Mouse (Mus musculus) liver, embryonic 12.5 days (tissue): ENCODE measurements around the gene Ldhb. TPM values are rescaled to one million over a fixed set of nuclear protein-coding genes. Genes with fewer than 3 reads are reported as not detected.
A peak's percentile ranks its signal among the peaks of the same experiment; 100 is the strongest.

Experiments used
- ATAC-seq: fragments of 200-750 bp; cut with Nextera tagmentation; 2 replicates; pipeline ENCODE4 v1.8.0; 2017; ENCODE audit warnings: moderate number of reproducible peaks, mild to moderate bottlenecking, moderate library complexity
- H3K27ac ChIP-seq: fragments of 300-500 bp; sonication (generic); 2 replicates; pipeline ENCODE4 v1.5.1; 2016; ENCODE audit warnings: mild to moderate bottlenecking
- H3K27me3 ChIP-seq: fragments of 300-500 bp; sonication (generic); replicated peaks from 2 replicates; pipeline ENCODE4 v1.6.1; 2016; ENCODE audit warnings: mild to moderate bottlenecking, moderate library complexity
- H3K36me3 ChIP-seq: fragments of 300-500 bp; sonication (generic); 2 replicates; pipeline ENCODE4 v1.6.1; 2016; ENCODE audit warnings: mild to moderate bottlenecking, moderate library complexity
- H3K4me1 ChIP-seq: fragments of 300-500 bp; sonication (generic); 2 replicates; pipeline ENCODE4 v1.6.1; 2016
- H3K4me2 ChIP-seq: fragments of 300-500 bp; sonication (generic); 2 replicates; pipeline ENCODE4 v1.6.1; 2016; ENCODE audit warnings: mild to moderate bottlenecking, moderate library complexity
- H3K4me3 ChIP-seq: fragments of 300-500 bp; sonication (generic); 2 replicates; pipeline ENCODE4 v1.5.1; 2016; ENCODE audit warnings: mild to moderate bottlenecking, moderate library complexity
- H3K9ac ChIP-seq: fragments of 300-500 bp; sonication (generic); 2 replicates; pipeline ENCODE4 v1.6.1; 2016; ENCODE audit warnings: mild to moderate bottlenecking, moderate library complexity
- H3K9me3 ChIP-seq: fragments of 300-500 bp; sonication (generic); replicated peaks from 2 replicates; pipeline ENCODE4 v1.6.1; 2016; ENCODE audit warnings: mild to moderate bottlenecking, moderate library complexity
- WGBS: fragments of 180-500 bp; shearing (Covaris S2); methylation state at CpG from one replicate; pipeline ENCODE4 v1.1.7; 2016; ENCODE audit not compliant: insufficient replicate concordance; 5-methylcytosine and 5-hydroxymethylcytosine counted together
- polyA plus RNA-seq: library from polyadenylated mRNA; unstranded; fragments of >200 nt; fragmentation: Nextera tagmentation; extraction: Ambion mirVana; gene quantifications from 2 replicates; pipeline ENCODE4 v1.2.1, GENCODE M21; 2016

Gene Ldhb
- polyA plus RNA-seq, 1 experiment from 2014 or later: 61.7 TPM

- Histone ChIP-seq H3K9ac (no peak overlapping the region), H3K4me2 (no peak overlapping the region), H3K27me3 (no peaks in the 10 kb centered on the region), H3K4me3 (no peak overlapping the region), H3K9me3 (no peaks in the 10 kb centered on the region), H3K4me1 (no peaks in the 10 kb centered on the region), H3K36me3 (no peaks in the 10 kb centered on the region), H3K27ac (no peak overlapping the region)
- ATAC-seq: no peak
- 34% methylated on average over 4 of the region's 4 CpGs for WGBS
Measured at GRCm38 (mm10) chr6:142469602-142470001, 38.2 kb downstream of the Ldhb start.

DNA sequence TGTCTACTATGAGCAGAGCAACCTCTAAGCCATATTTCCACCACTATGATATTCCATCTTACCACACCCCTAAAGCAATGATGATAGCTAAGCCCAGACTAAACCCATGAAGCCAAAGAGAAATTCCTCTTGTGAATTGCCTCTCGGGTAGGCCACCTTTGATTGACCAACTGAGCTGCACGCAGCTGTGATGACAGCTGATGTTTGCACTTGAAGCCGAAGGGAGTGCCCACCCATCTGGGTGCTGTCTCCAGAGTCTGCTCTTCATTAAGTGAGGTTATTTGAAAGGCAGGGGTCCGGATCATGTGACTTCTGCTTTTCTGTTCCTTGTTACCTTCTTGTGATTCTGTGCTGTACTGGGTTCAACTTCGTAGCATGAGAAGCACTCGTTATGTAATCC is 45.6 kb downstream of the Ldhb start:
- Histone ChIP-seq H3K36me3 (no peaks in the 10 kb centered on the region), H3K9ac (no peak overlapping the region), H3K27ac (no peak overlapping the region), H3K4me1 (no peaks in the 10 kb centered on the region), H3K4me3 (no peak overlapping the region), H3K4me2 (no peak overlapping the region), H3K27me3 (no peaks in the 10 kb centered on the region), H3K9me3 (no peaks in the 10 kb centered on the region)
- WGBS: 62% methylated on average over 6 of the region's 6 CpGs
- ATAC-seq: no peak

- Histone ChIP-seq H3K9ac (no peak overlapping the region), H3K4me2 (no peak overlapping the region), H3K27me3 (no peaks in the 10 kb centered on the region), H3K9me3 (no peaks in the 10 kb centered on the region), H3K36me3 (no peaks in the 10 kb centered on the region; the same call in 1 of the 2 replicates), H3K4me3 (no peak overlapping the region), H3K4me1 (no peaks in the 10 kb centered on the region), H3K27ac (no peak overlapping the region)
- peak; percentile 68 for ATAC-seq
- WGBS: 58% methylated on average over 14 of the region's 14 CpGs
Measured at GRCm38 (mm10) chr6:142459017-142459678, 48.6 kb downstream of the Ldhb start.

DNA sequence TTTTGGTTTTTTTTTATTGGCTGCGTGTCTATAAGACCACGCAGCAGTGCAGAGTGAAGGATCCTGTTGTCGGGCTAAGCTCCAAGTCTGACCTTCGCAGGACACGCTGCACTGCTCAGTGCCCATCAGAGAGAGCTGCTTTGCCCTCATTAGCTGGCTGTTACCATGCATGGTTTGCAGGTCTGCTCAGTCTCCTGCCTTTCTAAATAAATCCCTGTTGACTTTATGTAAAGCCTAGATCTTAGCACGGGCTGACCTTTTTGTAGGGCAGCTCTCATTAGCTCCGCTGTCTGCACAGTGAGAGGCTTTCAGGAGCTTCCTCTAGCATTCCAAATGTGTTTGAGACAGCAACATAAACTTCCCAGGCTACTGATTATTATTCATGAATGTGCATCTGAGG is 49.7 kb downstream of the Ldhb start:
- Histone ChIP-seq H3K27me3 (no peaks in the 10 kb centered on the region), H3K4me1 (no peaks in the 10 kb centered on the region), H3K4me2 (no peak overlapping the region), H3K27ac (no peak overlapping the region), H3K9me3 (no peaks in the 10 kb centered on the region), H3K4me3 (no peak overlapping the region), H3K36me3 (no peaks in the 10 kb centered on the region; the same call in 1 of the 2 replicates), H3K9ac (no peak overlapping the region)
- 62% methylated on average over 7 of the region's 7 CpGs for WGBS
- ATAC-seq: no peak

DNA sequence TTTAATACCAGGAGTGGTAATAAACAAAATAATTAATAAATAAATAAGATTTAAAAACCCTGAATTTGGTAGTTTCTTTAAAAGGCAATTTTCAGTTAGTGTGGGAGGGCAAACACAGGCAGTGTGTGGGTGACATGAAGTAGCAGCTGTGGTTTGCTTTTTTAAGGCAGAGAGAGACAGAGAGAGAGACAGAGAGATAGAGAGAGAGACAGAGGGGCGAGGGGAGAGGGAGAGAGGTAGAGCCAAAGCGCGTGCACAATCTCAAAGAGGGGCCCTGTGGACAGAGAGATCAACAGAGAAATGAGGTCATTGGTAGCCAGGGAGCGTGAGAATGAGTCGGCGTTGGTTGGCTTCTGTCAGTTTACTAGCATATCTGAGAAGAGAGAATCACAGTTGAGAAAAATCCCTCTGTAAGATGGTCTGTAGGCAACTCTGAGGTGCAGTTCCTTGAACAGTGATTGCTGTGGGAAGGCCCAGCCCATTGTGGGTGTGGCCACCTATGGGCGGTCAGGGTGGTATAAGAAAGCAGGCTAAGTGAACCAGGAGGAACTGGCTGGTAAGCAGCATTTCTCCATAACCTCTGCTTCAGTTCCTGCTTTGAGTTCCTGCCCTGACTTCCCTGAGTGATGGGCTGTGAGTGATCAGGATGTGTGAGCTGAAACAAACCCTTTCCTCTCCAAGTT is 52.3 kb downstream of the Ldhb start:
- H3K9me3 ChIP-seq: no peaks in the 10 kb centered on the region
- 49% methylated on average over 7 of the region's 7 CpGs for WGBS
- ATAC-seq: peak; percentile 31; the same call in 1 of the 2 replicates
- no peak overlapping the region for H3K9ac ChIP-seq
- H3K4me2 ChIP-seq: no peak overlapping the region
- H3K27me3 ChIP-seq: no peaks in the 10 kb centered on the region
- no peaks in the 10 kb centered on the region; the same call in 1 of the 2 replicates for H3K36me3 ChIP-seq
- no peaks in the 10 kb centered on the region for H3K4me1 ChIP-seq
- no peak overlapping the region for H3K4me3 ChIP-seq
- no peak overlapping the region for H3K27ac ChIP-seq

GRCm38 (mm10) chr6:142453311-142453710 is 54.4 kb downstream of the Ldhb start:
- Histone ChIP-seq H3K9me3 (no peaks in the 10 kb centered on the region), H3K27me3 (no peaks in the 10 kb centered on the region), H3K4me1 (no peaks in the 10 kb centered on the region), H3K36me3 (no peaks in the 10 kb centered on the region; the same call in 1 of the 2 replicates), H3K4me2 (no peak overlapping the region), H3K4me3 (no peak overlapping the region), H3K9ac (no peak overlapping the region), H3K27ac (no peak overlapping the region)
- WGBS: 57% methylated on average over 2 of the region's 2 CpGs
- ATAC-seq: no peak

- H3K36me3 ChIP-seq: no peaks in the 10 kb centered on the region; the same call in 1 of the 2 replicates
- WGBS: 71% methylated on average over 12 of the region's 12 CpGs
- H3K27me3 ChIP-seq: no peaks in the 10 kb centered on the region
- H3K4me3 ChIP-seq: no peak overlapping the region
- no peak overlapping the region for H3K4me2 ChIP-seq
- no peaks in the 10 kb centered on the region for H3K4me1 ChIP-seq
- no peak for ATAC-seq
- no peaks in the 10 kb centered on the region for H3K9me3 ChIP-seq
- H3K9ac ChIP-seq: no peak overlapping the region
- no peak overlapping the region for H3K27ac ChIP-seq
Measured at GRCm38 (mm10) chr6:142451381-142451780, 56.4 kb downstream of the Ldhb start.

Other genes with a start within 250 kb of the Ldhb start
- not detected in 2 replicates for gene Iapp, start 209.5 kb downstream of the Ldhb start, polyA plus RNA-seq
- gene Slco1a5, start 185.0 kb downstream of the Ldhb start, polyA plus RNA-seq: not detected in 2 replicates
- gene Pyroxd1, start 162.3 kb downstream of the Ldhb start, polyA plus RNA-seq: 6.6 and 6.9 TPM in 2 replicates
- 25.8 and 25.9 TPM in 2 replicates for gene Recql, start 120.9 kb downstream of the Ldhb start, polyA plus RNA-seq
- gene Golt1b, start 120.7 kb downstream of the Ldhb start, polyA plus RNA-seq: 51.3 and 54.6 TPM in 2 replicates
- 0.08 and 0.11 TPM in 2 replicates for gene Spx, start 94.5 kb downstream of the Ldhb start, polyA plus RNA-seq
- gene Gys2, start 34.8 kb downstream of the Ldhb start, polyA plus RNA-seq: 34.4 and 36.7 TPM in 2 replicates
- gene Kcnj8, start 63.7 kb upstream of the Ldhb start, polyA plus RNA-seq: 2.5 and 3.1 TPM in 2 replicates
- gene Abcc9, start 194.4 kb upstream of the Ldhb start, polyA plus RNA-seq: 2.4 and 2.9 TPM in 2 replicates
- gene Cmas, start 248.7 kb upstream of the Ldhb start, polyA plus RNA-seq: 157 and 159 TPM in 2 replicates